Mouse (Mus musculus) granulocyte monocyte progenitor cell, adult 5-6 weeks (primary cell): ENCODE results near the gene Trmt1l. TPM values are rescaled to one million over a fixed set of nuclear protein-coding genes. Genes with fewer than 3 reads are reported as not detected.
"Not testable (repeated sequence)": the region's sequence is repeated elsewhere in the genome, so short reads cannot be mapped to it uniquely, and the experiment has no call there.

ENCODE experiments used
- ATAC-seq: replicated peaks from 2 replicates; pipeline ENCODE4 v1.8.0; 2016; ENCODE audit warnings: mild to moderate bottlenecking, moderate TSS enrichment, inconsistent platforms; ENCODE audit not compliant: poor library complexity, severe bottlenecking
- total RNA-seq, 2 experiments: library from RNA; stranded (forward) in 1 of 2; stranded (reverse) in 1 of 2; fragments of 200-712, 200-1000 nt in 1 of 2; fragments of >200 nt in 1 of 2; fragmentation: Nextera tagmentation in 1 of 2; gene quantifications; 2 replicates each; pipeline ENCODE4 v1.2.3; 2014 to 2017

Trmt1l gene
- total RNA-seq (2014; fragmentation: Nextera tagmentation) = 35.6 and 38.1 TPM in 2 replicates
- total RNA-seq (2017) = 19.1 and 24.3 TPM in 2 replicates

GRCm38 (mm10) chr1:151428263-151429221 lies at the start of gene Trmt1l, which contains the start of gene Swt1:
Gene Trmt1l (plus strand): TSS chr1:151428542.
Gene Swt1 (minus strand): TSS chr1:151428455.
- ATAC-seq = peak; percentile 95

DNA sequence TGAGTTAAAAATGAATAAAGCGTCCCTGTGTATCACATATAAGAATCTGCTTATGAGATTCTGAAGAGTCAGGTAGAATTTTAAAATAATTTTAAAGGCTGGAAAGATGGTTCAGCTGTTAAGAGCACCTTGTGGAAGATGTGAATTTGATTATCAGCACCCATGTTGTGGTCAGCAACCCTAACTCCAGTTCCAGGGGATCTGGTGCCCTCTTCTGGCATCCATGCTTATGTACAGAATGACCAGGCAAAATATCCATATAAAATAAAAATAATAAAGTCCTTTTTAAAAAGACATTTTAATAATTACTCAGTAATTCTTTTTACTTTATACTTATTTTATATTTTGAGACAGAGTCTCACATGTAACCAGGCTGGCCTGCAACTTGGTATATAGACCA lies 38.3 kb upstream of the Trmt1l start:
- peak; percentile 61 for ATAC-seq

DNA sequence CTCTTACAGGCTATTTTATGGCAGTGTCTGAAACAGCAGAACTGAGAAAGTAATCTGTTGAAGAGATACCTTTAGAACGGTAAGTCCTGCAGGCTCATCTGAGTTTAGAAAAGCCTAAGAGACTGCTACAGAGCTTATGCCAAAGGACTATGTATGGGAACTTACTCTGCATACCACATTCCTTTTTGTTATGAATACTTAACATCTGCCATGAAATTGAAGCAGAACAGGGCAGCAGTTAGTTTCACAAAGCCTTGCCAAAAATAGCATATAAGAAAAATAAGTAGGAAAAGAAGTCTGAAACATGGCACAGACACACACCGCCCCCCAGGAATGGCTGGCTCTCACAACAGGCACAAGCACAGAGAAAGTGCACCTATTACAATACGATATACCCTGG lies 18.5 kb upstream of the Trmt1l start:
- no peak for ATAC-seq

- peak; percentile 89 for ATAC-seq
Measured at GRCm38 (mm10) chr1:151422178-151422577, 6.2 kb upstream of the Trmt1l start.

DNA sequence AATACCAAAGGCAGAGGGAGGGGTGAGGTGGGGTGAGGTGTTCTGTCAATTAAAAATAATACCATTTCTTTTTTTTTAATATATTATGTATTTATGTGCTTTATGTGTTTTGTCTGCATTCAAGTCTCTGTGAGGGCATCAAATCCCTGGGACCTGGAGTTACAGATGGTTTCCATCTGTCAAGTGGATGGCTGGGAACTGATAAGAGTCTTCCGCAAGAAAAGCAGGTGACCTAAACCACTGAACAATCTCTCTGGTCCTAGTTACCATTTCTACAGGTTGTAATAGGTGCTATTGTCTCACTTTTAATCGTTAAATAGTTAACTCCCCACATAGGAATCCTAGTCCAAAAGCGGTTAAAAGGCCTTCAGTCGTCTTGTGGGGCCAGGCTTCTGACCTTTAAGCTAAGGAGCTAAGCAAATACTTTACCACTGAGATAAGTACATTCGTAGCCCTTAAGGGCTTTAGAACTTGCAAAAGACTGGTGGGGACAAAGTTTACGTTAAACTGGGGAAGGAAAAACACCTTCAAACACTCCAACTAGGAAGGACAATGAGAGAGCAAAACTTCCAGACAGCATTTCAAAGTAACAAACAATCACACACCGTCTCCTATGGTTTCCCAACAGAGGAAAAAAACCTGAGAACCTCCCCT lies 1.3 kb upstream of the Trmt1l start:
- no peak for ATAC-seq

DNA sequence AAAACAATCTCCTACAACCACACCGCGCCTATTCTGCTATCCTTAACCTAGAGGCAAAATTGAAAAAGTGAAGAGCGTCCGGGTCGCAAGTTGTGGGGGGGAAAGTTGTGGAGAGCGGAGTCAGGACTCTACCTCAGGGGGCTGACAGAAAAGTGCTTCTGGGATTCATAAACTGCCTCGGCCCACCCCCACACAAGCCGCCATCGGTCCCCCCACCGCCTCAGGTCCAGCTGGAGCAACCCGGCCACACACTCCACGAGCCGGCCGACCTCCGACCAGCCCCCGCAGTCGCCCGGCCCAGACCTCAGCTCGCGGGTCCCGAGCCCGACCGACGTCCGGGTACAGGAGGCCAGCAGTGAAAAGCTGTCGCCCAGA lies 467 bp upstream of the Trmt1l start:
- peak; percentile 40 for ATAC-seq

DNA sequence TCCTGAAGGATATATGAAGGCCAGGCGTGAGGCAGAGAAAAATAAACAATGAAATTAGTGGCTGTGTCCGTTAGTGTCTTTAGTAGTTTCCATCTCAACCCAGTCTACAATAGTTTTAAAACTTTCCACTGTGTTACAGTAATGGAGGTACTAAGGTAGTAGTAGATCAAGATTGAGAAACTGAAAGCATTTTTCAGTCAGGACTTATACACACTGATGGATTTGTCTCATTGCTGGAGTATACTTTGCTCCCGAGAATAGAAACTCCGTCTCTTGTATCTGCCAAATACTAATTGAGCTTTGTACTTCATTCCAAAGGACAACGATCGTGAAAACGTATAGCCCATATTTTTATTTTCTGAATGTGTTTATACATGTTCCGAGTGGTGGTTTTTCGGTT lies 974 bp downstream of the Trmt1l start:
- ATAC-seq = no peak

- no peak for ATAC-seq
Measured at GRCm38 (mm10) chr1:151435431-151435830, 7.1 kb downstream of the Trmt1l start.

DNA sequence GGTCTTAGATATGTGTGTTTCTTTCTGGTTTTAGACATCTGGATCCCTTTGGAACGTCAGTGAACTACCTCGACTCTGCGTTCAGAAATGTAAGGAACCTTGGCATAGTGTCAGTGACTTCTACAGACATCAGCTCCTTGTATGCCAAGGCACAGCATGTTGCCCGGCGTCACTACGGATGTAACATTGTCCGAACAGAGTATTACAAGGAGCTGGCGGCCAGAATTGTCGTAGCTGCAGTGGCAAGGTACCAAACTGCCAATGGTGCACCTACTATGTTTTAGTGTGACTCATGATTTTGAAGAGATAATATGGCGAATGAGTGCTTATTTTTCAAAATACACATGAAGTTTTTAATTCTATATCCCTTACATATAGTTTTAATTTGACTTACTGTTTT lies 21.5 kb downstream of the Trmt1l start:
- no peak for ATAC-seq

GRCm38 (mm10) chr1:151450851-151451250 lies 22.5 kb downstream of the Trmt1l start:
- no peak for ATAC-seq

DNA sequence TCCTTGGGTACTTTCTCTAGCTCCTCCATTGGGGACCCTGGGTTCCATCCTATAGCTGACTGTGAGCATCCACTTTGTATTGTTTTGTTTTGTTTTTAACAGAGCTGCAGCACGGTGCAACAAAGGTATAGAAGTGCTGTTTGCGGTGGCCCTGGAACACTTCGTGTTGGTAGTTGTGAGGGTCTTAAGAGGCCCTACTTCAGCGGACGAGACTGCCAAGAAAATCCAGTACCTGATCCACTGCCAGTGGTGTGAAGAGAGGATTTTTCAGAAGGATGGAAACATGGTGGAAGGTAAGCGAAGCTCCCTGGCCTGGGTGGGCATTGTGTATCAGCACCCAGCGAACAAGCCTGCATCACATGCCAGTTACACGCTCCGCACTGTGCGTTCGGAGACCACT lies 23.6 kb downstream of the Trmt1l start:
- no peak for ATAC-seq

- peak; percentile 98 for ATAC-seq
Measured at GRCm38 (mm10) chr1:151457087-151457486, 28.7 kb downstream of the Trmt1l start.

GRCm38 (mm10) chr1:151461265-151461664 lies 32.9 kb downstream of the Trmt1l start:
- ATAC-seq = no peak; the same call in 1 of the 2 replicates

DNA sequence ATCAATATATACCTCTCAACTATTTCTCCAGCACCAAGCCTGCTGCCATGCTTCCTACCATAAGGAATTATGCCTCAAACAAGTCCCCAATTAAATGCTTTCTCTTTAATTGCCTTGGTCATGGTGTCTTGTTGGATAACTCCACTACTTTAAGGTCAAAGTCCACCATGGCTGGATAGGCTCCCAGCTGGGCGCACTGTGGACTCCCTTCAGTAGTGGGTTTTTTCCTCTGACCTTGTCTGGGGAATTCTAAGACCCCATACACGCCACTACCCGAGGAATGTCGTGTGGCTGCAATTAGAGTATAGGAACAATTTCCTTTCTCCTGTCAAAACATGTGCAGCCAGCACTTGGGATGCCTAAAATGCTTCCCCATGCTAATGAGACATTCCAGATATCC lies 36.6 kb downstream of the Trmt1l start:
- ATAC-seq = no peak

GRCm38 (mm10) chr1:151466571-151466970 lies 38.2 kb downstream of the Trmt1l start:
- ATAC-seq = no peak

GRCm38 (mm10) chr1:151471429-151471828 lies 43.1 kb downstream of the Trmt1l start:
- no peak for ATAC-seq

DNA sequence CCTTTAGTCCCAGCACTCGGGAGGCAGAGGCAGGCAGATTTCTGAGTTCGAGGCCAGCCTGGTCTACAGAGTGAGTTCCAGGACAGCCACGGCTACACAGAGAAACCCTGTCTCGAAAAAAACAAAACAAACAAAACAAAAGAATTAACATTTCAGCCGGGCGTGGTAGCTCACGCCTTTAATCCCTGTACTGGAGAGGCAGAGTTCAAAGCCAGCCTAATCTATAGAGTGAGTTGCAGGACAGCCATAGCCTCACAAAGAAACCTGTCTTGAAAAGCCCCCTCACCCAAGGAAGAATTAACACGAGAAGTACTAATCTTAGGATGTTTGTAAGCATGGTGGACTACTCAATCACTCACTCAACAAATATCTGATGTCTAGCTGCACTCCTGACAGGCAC lies 44.0 kb downstream of the Trmt1l start:
- not testable (repeated sequence) for ATAC-seq

DNA sequence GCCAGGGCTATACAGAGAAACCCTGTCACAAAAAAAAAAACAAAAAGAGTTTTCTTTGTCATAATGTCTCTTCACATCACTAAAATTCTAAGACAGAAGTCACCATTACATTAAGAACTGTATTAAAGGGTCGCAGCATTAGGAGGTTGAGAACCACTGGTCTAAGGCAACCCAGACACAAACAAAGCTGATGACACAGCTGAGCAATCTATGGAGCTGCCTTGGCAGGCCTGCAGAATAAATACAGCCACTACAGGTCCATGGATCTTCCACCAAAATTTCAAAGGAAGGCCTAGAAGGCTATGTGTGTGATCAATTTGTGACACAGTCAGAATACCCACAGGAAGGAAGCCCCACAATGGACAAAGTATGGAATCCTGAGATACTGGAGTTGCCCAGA lies 54.2 kb downstream of the Trmt1l start:
- ATAC-seq = no peak

- no peak for ATAC-seq
Measured at GRCm38 (mm10) chr1:151483568-151483967, 55.2 kb downstream of the Trmt1l start.

- no peak for ATAC-seq
Measured at GRCm38 (mm10) chr1:151484754-151485153, 56.4 kb downstream of the Trmt1l start.

GRCm38 (mm10) chr1:151489806-151490205 lies 61.5 kb downstream of the Trmt1l start:
- ATAC-seq = peak; percentile 62
